Mouse (Mus musculus): ENCODE data around the gene Tead2.

DNA sequence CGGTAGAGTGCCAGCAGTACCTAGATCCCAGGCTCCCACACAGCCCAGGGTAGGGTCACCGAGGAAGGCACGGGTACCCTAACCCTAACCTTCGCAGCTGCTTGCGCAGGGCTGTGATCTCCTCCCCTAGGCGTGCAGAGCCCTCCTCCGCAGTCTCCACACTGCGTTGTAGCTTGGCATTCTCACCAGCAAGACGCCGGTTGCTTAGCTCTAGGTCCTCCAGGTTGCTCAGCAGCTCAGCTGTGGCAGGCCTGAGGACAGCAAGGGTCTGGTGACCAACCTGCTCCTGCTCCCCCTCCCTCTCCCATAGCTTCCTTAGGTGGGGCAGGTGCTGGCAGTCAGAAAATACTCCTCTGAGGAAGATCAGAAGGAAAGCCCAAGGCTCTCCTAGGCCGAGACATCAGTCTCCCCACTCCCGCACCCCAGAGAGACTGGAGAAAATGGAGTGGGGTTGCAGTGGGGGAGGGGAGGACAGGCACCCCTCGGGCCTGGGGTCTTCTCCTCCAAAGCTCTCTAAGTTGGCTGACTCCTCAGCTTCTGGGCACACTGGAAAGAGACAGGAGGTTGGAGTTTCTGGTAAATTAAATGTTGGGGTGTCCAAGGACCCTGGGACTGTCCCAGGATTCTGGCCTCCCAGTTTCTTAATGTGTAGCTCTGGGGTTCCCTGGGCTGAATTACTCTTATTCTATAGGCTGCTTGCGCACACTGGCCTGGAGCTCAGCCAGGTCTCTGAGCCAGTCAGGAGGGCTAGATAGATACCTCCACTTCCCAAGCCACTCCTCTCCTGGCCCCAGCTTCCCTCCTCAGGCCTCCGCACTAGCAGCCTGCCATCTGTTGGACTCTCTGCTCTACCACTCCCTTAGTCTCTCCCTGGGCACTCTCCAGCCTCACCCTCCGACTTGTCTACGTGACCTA lies 21.4 kb upstream of the Tead2 start:
- TF ChIP-seq POLR2A (IDR thresholded peaks at IDR 0.05; ENCODE audit: low read depth, low read length) (no peak), CTCF (IDR thresholded peaks at IDR 0.05; ENCODE audit: extremely low read depth, insufficient read length, insufficient replicate concordance, low read depth, low read length) (no peak)

Data from small intestine, adult 2 months (tissue).